Mouse (Mus musculus) liver, adult 10 weeks (tissue): ENCODE measurements around the gene Guca1b. TPM values are rescaled to one million over a fixed set of nuclear protein-coding genes. Genes with fewer than 3 reads are reported as not detected.

Experiments used
- polyA plus RNA-seq: library from polyadenylated mRNA; stranded (reverse); fragments of 350-450 nt; fragmentation: Illumina TruSeq; extraction: RNeasy Lipid Tissue Mini Kit (QIAGEN cat#74804); gene quantifications from one replicate; pipeline ENCODE4 v1.2.3, GENCODE M21; 2014; ENCODE audit warnings: low read depth, low replicate concordance

Guca1b gene
- polyA plus RNA-seq, result not detected

GRCm38 (mm10) chr17:47385145-47385544 is at the start of gene Guca1b:
Gene Guca1b, plus strand, starts transcription at chr17:47385393.

GRCm38 (mm10) chr17:47368401-47369086 is 16.6 kb upstream of the Guca1b start, which contains the start of gene Mrps10:
Gene Mrps10, plus strand, starts transcription at chr17:47368887.

GRCm38 (mm10) chr17:47400451-47400850 is 15.3 kb downstream of the Guca1b start, which contains the start of gene Guca1a:
Gene Guca1a, minus strand, starts transcription at chr17:47400584.

GRCm38 (mm10) chr17:47436156-47436906 is 51.1 kb downstream of the Guca1b start, which contains the start of gene AI661453:
Gene AI661453, plus strand, starts transcription at chr17:47436615.

GRCm38 (mm10) chr17:47436907-47437547 is 51.8 kb downstream of the Guca1b start, which contains the start of gene 1700001C19Rik:
Gene 1700001C19Rik, minus strand, starts transcription at chr17:47437376.

Other genes starting within 250 kb of the Guca1b start
- 47.8 TPM for gene Mrps10, start 16.5 kb upstream of the Guca1b start, polyA plus RNA-seq
- not detected for gene Guca1a, start 15.2 kb downstream of the Guca1b start, polyA plus RNA-seq
- gene AI661453, start 51.2 kb downstream of the Guca1b start, polyA plus RNA-seq, result 1.0 TPM
- gene 1700001C19Rik, start 52.0 kb downstream of the Guca1b start, polyA plus RNA-seq, result 6.5 TPM
- 2.4 TPM for gene Taf8, start 116.9 kb downstream of the Guca1b start, polyA plus RNA-seq
- gene Ccnd3, start 119.7 kb downstream of the Guca1b start, polyA plus RNA-seq, result 3.1 TPM
- 1.1 TPM for gene Bysl, start 226.1 kb downstream of the Guca1b start, polyA plus RNA-seq
- 8.6 TPM for gene Med20, start 226.2 kb downstream of the Guca1b start, polyA plus RNA-seq
- 0.32 TPM for gene Gm20517, start 226.2 kb downstream of the Guca1b start, polyA plus RNA-seq
- gene Usp49, start 245.3 kb downstream of the Guca1b start, polyA plus RNA-seq, result 1.2 TPM